24 mouse cellular contexts compared by ENCODE assay signal in the genomic region with DNA sequence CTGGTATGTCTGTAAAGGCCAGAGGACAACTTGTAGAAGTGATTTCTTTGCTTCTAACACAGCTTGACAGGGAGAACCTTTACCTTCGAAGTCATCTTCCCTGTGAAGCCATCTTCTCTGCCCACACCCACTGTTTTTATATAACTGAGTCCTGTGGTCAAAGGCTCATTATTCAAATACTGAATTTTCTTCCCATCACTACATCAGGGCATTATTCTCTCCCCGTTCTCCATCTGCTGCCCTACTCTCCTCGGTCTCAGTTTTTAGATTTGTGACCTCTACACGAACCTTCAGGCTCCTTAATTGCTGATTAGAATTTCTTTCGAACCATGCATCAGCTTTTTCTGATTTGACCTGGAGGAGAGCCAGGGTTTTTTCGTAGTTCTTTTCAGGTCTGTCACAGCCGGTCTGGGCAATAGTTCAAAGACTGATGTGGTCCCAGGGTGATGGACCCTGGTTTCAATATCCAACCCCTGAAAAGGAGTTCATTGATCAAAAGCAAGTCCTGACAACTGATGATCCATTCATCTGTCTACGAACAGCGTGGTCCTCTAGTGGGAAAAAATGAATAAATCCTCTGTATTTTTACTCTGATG. TPM values are rescaled to one million over a fixed set of nuclear protein-coding genes. Genes with fewer than 3 reads are reported as not detected.
"Had no signal": no experiment of that assay in that cellular context is flagged by ENCODE, and none has a peak within 500 bp of the region (broad histone marks: within the 10 kb centered on the region; RNA-seq: fewer than 3 reads in every experiment).

No protein-coding gene starts in this region.

- H3K9me3 ChIP-seq: limb, embryonic 10.5 days; limb, embryonic 13.5 days; liver, embryonic 12.5 days; liver, embryonic 15.5 days; lung, embryonic 15.5 days; megakaryocyte, embryonic 14.5 days; neural tube, embryonic 13.5 days; stomach, embryonic 15.5 days had no signal

- H3K4me3 ChIP-seq: limb, embryonic 10.5 days; limb, embryonic 13.5 days; liver, embryonic 12.5 days; liver, embryonic 15.5 days; lung, embryonic 15.5 days; megakaryocyte, embryonic 14.5 days; myocyte; neural tube, embryonic 13.5 days; stomach, embryonic 15.5 days had no signal

- H3K4me2 ChIP-seq: limb, embryonic 13.5 days; liver, embryonic 12.5 days; liver, embryonic 15.5 days; lung, embryonic 15.5 days; midbrain, embryonic 11.5 days; neural tube, embryonic 13.5 days; stomach, embryonic 15.5 days had no signal

- H3K27ac ChIP-seq: limb, embryonic 10.5 days; limb, embryonic 13.5 days; liver, embryonic 12.5 days; liver, embryonic 15.5 days; lung, embryonic 15.5 days; neural tube, embryonic 13.5 days; stomach, embryonic 15.5 days had no signal

- H3K4me1 ChIP-seq: limb, embryonic 10.5 days; limb, embryonic 13.5 days; liver, embryonic 12.5 days; liver, embryonic 15.5 days; lung, embryonic 15.5 days; megakaryocyte, embryonic 14.5 days; stomach, embryonic 15.5 days had no signal

- H3K9ac ChIP-seq: limb, embryonic 13.5 days; liver, embryonic 12.5 days; liver, embryonic 15.5 days; lung, embryonic 15.5 days; neural tube, embryonic 13.5 days; stomach, embryonic 15.5 days had no signal

- ATAC-seq: liver, embryonic 12.5 days had no signal

- DNase-seq: kidney, adult 9 months; kidney, postnatal 14 days; kidney, postnatal 4 days; layer of hippocampus, adult 9-11 months; liver; lung, adult 18-20 months; lung, postnatal 10 days; lung, postnatal 36 days; retina, postnatal 1 day; right cerebral cortex, postnatal 25 days; spleen, adult 18-20 months; thymus, postnatal 36 days had no signal

- H3K27me3 ChIP-seq: limb, embryonic 13.5 days; liver, embryonic 12.5 days; liver, embryonic 15.5 days; lung, embryonic 15.5 days; megakaryocyte, embryonic 14.5 days; neural tube, embryonic 13.5 days; stomach, embryonic 15.5 days had no signal

RNA-seq across cellular contexts. Expression of gene Fam171b, which starts 14.4 kb away (rescaled TPM):
- total RNA-seq: monocyte, adult 5-6 weeks; neutrophil, adult 5-6 weeks had no signal
